Mouse (Mus musculus) cerebellum, adult 2 months (tissue): ENCODE measurements around the gene Igsf11.

Experiments
- CTCF ChIP-seq: fragments of 200-500 bp; IDR thresholded peaks from 2 replicates; pipeline ENCODE4 v1.5.1; 2011; ENCODE audit warnings: low read depth, mild to moderate bottlenecking, control low read depth, low read length, moderate library complexity, borderline replicate concordance; ENCODE audit not compliant: insufficient read depth
- POLR2A ChIP-seq: fragments of 200-500 bp; IDR thresholded peaks from 2 replicates; pipeline ENCODE4 v1.6.1; 2011; ENCODE audit warnings: low read length, control low read depth, borderline replicate concordance; ENCODE audit not compliant: insufficient read depth

DNA sequence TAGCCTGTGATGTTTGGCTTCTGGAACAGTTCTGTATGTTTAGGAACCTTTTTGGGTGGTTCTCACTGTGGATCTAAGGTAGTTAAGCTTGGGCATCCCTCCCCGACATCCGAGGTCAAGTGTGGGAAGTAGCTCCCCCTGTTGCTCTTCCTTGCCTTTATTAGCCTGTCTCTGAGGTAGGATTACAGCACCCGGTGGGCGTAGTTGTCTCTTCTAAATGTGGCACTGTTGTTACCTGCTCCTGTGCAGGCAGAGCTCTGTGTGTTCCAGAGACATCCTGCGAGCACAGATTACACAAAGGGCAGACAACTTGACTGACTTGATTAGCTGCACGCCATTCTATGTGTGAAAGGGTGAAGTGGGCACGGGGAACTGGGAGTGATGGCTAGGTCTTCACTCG lies 68.1 kb downstream of the Igsf11 start:
- TF ChIP-seq POLR2A = no peak
- TF ChIP-seq CTCF = no peak
